Mouse (Mus musculus) limb, embryonic 11.5 days (tissue): Measurements from ENCODE around the gene Tmcc3. TPM values are rescaled to one million over a fixed set of nuclear protein-coding genes. Genes with fewer than 3 reads are reported as not detected.

ENCODE experiments used
- ATAC-seq: fragments of 200-750 bp; cut with Nextera tagmentation; 2 replicates; pipeline ENCODE4 v1.8.0; 2017; ENCODE audit warnings: low read depth; ENCODE audit not compliant: insufficient number of reproducible peaks, low FRiP score, low TSS enrichment
- DNase-seq: peaks from one replicate; pipeline ENCODE4 v3.0.0-alpha.2; 2015; ENCODE audit warnings: low spot score
- H3K27ac ChIP-seq: fragments of 300-500 bp; sonication (generic); replicated peaks from 2 replicates; pipeline ENCODE4 v1.5.1; 2014; ENCODE audit warnings: low read depth, mild to moderate bottlenecking, low read length
- H3K27me3 ChIP-seq: fragments of 300-500 bp; sonication (generic); 2 replicates; pipeline ENCODE4 v1.6.1; 2014; ENCODE audit warnings: mild to moderate bottlenecking, low read length, mixed read lengths; ENCODE audit not compliant: control insufficient read depth, insufficient read depth
- H3K36me3 ChIP-seq: fragments of 300-500 bp; sonication (generic); 2 replicates; pipeline ENCODE4 v1.6.1; 2014; ENCODE audit warnings: mild to moderate bottlenecking, low read length, moderate library complexity, mixed read lengths; ENCODE audit not compliant: control insufficient read depth, insufficient read depth
- H3K4me1 ChIP-seq: fragments of 300-500 bp; sonication (generic); 2 replicates; pipeline ENCODE4 v1.6.1; 2014; ENCODE audit warnings: low read length, mixed read lengths; ENCODE audit not compliant: control insufficient read depth, insufficient read depth
- H3K4me2 ChIP-seq: fragments of 300-500 bp; sonication (generic); 2 replicates; pipeline ENCODE4 v1.6.1; 2014; ENCODE audit warnings: low read depth, mild to moderate bottlenecking, moderate library complexity; ENCODE audit not compliant: severe bottlenecking
- H3K4me3 ChIP-seq: fragments of 300-500 bp; sonication (generic); 2 replicates; pipeline ENCODE4 v1.5.1; 2014; ENCODE audit warnings: low read depth, low read length
- H3K9ac ChIP-seq: fragments of 300-500 bp; sonication (generic); 2 replicates; pipeline ENCODE4 v1.6.1; 2014; ENCODE audit warnings: mild to moderate bottlenecking, low read length
- H3K9me3 ChIP-seq: fragments of 300-500 bp; sonication (generic); 2 replicates; pipeline ENCODE4 v1.6.1; 2016; ENCODE audit warnings: low read length; ENCODE audit not compliant: control insufficient read depth
- WGBS: fragments of 180-500 bp; shearing (Covaris S2); extraction: QIAGEN DNeasy Blood & Tissue Kit; methylation state at CpG from one replicate; pipeline ENCODE4 v1.1.7; 2014; 5-methylcytosine and 5-hydroxymethylcytosine counted together
- polyA plus RNA-seq: library from polyadenylated mRNA; unstranded; fragments of >200 nt; fragmentation: Nextera tagmentation; extraction: Ambion mirVana; gene quantifications from 2 replicates; pipeline ENCODE4 v1.2.1, GENCODE M21; 2014

Tmcc3 gene
- polyA plus RNA-seq, 1 experiment from 2014 or later, result 5.3 TPM

DNA sequence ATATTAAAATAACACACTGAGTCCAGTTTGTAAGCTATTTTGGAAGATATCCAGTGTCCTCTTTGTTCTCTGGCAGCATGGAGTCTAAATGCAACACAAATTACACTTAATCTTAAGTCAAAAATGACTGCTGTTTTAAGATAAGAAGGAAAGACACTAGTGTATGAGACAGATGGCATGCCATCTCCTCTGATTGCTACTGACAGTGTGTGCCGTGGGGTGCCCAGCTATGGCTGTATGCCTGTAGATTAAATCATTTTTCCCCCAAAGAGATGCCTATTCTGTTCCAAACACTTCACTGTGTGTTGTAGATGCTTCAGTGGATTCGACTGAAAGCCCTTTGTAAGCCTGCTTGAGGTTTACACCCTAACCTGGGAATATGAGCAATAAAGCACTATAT is 59.5 kb downstream of the Tmcc3 start:
- Histone ChIP-seq H3K36me3 (no peaks in the 10 kb centered on the region), H3K9me3 (no peaks in the 10 kb centered on the region), H3K27ac (no peak overlapping the region), H3K4me2 (no peak overlapping the region), H3K4me3 (no peak overlapping the region), H3K4me1 (no peaks in the 10 kb centered on the region), H3K27me3 (no peaks in the 10 kb centered on the region), H3K9ac (no peak overlapping the region)
- WGBS, result 79% methylated on average over 2 of the region's 2 CpGs
- no peak for ATAC-seq
- DNase-seq, result no peak

DNA sequence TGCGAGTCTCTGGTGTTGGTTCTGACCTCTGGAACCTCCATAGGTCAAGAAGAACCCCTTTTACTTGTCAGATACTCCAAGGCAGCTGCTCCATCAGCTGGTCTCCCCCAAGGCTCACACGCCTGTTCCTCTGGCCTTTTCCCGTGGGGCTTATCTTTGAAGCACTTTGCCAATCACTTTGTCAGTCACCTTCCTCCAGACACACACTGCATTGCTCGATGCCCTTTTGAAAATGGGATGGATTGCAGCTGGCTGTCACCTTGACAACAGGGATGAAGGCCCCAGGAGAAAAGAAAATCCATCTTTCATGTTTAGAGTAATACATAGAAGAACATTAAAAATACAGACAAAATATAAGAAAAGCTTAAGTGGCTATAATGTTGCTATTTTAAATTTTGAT is 65.2 kb downstream of the Tmcc3 start:
- H3K4me2 ChIP-seq, result no peak overlapping the region
- H3K4me1 ChIP-seq, result no peaks in the 10 kb centered on the region
- no peak for DNase-seq
- H3K9ac ChIP-seq, result no peak overlapping the region
- H3K9me3 ChIP-seq, result no peaks in the 10 kb centered on the region
- H3K4me3 ChIP-seq, result no peak overlapping the region
- H3K27me3 ChIP-seq, result no peaks in the 10 kb centered on the region
- H3K27ac ChIP-seq, result no peak overlapping the region
- no peak for ATAC-seq
- H3K36me3 ChIP-seq, result no peaks in the 10 kb centered on the region; the same call in 1 of the 2 replicates
- 62% methylated on average over 4 of the region's 4 CpGs for WGBS

DNA sequence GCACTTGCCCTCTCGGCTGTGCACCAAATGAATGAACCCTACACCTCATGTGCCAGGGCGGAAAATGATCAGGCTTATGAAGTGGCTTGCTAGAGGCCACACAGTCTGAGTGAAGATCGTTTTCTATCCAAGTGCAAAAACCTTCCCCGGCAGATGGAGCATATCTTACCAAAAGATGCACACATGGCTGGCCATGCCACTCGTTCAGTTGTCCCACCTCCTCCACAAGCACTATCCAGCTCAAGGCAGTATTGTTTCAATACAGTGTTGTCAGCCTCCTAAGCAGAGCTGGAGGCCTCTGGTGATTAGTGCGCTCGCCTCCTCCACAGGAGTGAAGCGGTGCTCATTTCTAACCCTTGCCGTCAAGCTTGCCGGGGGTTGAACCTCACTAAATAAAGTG is 66.1 kb downstream of the Tmcc3 start:
- H3K4me3 ChIP-seq, result no peak overlapping the region
- no peak overlapping the region for H3K9ac ChIP-seq
- ATAC-seq (no peak), DNase-seq (no peak)
- H3K4me1 ChIP-seq, result no peaks in the 10 kb centered on the region
- no peaks in the 10 kb centered on the region for H3K9me3 ChIP-seq
- H3K27ac ChIP-seq, result no peak overlapping the region
- no peaks in the 10 kb centered on the region; the same call in 1 of the 2 replicates for H3K36me3 ChIP-seq
- no peak overlapping the region for H3K4me2 ChIP-seq
- H3K27me3 ChIP-seq, result no peaks in the 10 kb centered on the region
- 83% methylated on average over 10 of the region's 10 CpGs for WGBS

DNA sequence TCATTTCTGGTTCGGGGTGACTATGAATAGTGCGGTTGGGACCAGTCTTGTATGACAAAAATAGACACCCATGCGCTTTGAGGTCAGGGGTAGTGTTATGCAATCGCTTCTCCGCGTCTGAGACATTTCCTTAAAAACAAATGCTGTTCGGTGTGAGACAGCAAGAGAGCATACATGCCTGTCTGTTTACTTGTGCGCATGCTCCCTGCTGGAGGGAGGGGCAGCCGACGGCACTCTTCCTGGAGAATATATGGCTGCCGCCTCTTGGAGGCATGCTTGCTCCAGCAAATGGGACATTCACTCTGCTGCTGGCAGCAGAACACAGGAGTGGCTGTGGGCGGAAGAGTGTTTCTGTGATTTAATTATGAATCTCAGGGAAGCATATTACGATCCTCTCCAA is 66.6 kb downstream of the Tmcc3 start:
- Histone ChIP-seq H3K4me1 (no peaks in the 10 kb centered on the region), H3K27ac (no peak overlapping the region), H3K27me3 (no peaks in the 10 kb centered on the region), H3K36me3 (no peaks in the 10 kb centered on the region; the same call in 1 of the 2 replicates), H3K4me3 (no peak overlapping the region), H3K9me3 (no peaks in the 10 kb centered on the region), H3K9ac (no peak overlapping the region), H3K4me2 (no peak overlapping the region)
- 78% methylated on average over 13 of the region's 13 CpGs for WGBS
- DNase-seq, result no peak
- no peak for ATAC-seq

DNA sequence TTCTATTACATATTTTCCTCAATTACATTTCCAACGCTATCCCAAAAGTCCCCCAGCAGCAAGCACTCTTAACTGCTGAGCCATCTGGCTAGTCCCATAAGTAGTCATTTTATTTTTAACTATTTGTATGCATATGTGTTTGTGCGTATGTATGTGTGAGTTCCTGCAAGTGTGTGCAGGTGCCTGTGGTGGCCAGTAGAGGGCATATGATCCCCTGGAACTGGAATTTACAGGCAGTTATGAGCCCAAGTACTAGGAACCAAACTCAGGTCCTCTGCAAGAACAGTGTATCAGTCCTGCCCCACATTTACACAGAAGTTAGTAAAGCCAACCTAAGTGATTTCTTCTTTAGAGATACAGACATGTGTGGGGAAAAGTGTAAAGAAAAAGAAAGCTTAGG is 68.3 kb downstream of the Tmcc3 start:
- Histone ChIP-seq H3K4me3 (no peak overlapping the region), H3K36me3 (no peaks in the 10 kb centered on the region; the same call in 1 of the 2 replicates), H3K27ac (no peak overlapping the region), H3K9ac (no peak overlapping the region), H3K27me3 (no peaks in the 10 kb centered on the region), H3K9me3 (peaks cover under 1% of the 10 kb centered on the region; the same call in 1 of the 2 replicates), H3K4me1 (no peaks in the 10 kb centered on the region), H3K4me2 (no peak overlapping the region)
- WGBS, result 89% methylated on average over 2 of the region's 2 CpGs
- DNase-seq (no peak), ATAC-seq (no peak)

DNA sequence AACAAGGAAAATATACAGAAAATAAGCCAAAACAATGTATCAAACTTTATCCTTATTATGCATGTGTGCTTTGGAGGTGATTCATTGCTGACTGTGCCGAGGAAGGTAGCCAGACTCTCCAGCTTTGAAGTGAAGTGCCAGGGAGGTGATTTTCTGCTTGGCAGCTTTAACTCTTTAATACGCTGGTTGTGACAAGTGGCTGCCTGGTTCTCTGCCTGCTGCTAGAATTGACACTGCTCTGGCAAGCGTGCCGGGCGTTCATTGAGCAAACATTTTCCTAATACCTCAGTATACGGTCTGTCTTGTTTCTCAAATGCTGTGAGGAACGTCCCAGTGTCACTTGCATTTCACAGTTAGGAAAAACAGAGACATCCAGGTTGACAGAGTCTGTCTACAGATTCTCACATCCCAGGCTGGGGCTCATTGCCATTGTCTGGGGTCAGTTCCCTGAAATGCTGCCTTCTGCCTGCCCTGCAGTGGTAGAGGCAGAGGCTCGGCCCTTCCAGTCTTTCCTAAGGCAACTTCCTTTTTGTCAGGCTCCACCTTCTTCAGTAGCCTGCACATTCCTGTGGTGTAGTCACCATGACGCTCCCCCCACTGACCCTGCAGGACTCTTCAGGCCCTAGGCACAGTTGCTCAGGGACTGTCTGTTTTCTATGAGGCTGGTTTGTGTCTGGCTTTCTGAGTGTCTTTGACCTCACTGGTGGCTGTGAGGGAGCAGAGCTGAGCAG is 69.1 kb downstream of the Tmcc3 start:
- Histone ChIP-seq H3K9me3 (peaks cover 8% of the 10 kb centered on the region; the same call in 1 of the 2 replicates), H3K4me3 (no peak overlapping the region), H3K9ac (no peak overlapping the region), H3K27ac (no peak overlapping the region), H3K4me2 (no peak overlapping the region), H3K27me3 (no peaks in the 10 kb centered on the region), H3K4me1 (no peaks in the 10 kb centered on the region), H3K36me3 (no peaks in the 10 kb centered on the region; the same call in none of the 2 replicates)
- 81% methylated on average over 9 of the region's 9 CpGs for whole genome bisulfite sequencing
- no peak for ATAC-seq
- DNase-seq, result no peak

DNA sequence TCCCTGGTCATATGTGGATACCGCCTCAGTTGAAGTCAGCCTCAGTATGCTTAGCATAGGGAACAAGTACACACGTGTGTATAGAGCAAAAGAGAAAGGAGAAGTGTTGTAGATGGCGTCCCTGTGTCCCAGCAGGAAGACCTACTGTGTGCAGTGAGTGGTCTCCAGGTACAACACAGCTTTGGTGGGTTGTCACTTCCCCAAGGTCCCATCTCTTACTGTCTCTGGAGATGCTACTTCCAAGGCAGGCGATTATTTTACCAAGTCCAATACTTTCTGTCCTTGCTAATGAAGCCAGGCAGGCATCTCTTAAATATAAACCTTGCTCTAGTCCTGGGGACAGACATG is 69.6 kb downstream of the Tmcc3 start:
- Histone ChIP-seq H3K4me3 (no peak overlapping the region), H3K9me3 (peaks cover 11% of the 10 kb centered on the region; the same call in 1 of the 2 replicates), H3K4me1 (no peaks in the 10 kb centered on the region), H3K36me3 (no peaks in the 10 kb centered on the region; the same call in none of the 2 replicates), H3K9ac (no peak overlapping the region), H3K4me2 (no peak overlapping the region), H3K27ac (no peak overlapping the region), H3K27me3 (no peaks in the 10 kb centered on the region)
- 85% methylated on average over 4 of the region's 4 CpGs for WGBS
- DNase-seq (no peak), ATAC-seq (no peak)

DNA sequence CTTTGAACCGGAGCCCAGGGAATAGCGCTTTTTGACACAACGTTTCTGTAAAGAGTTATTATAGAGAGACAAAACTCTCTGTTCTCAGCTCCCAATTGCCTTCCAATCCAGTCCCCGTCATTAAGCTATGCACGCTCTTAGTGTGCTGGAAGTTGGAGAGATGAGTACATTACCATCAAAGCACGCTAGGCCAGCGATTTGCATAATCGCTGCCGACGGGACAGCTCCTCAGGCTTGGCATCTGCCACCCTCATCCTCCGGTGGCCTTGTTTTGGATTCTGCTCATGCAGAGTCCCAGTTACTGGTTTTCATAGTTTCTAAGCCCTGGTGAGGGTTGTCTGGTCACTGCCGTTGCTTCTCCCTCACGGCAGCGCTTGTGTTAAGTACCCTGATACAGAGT is 70.9 kb downstream of the Tmcc3 start:
- no peak for DNase-seq
- ATAC-seq, result no peak
- H3K27ac ChIP-seq, result no peak overlapping the region
- H3K27me3 ChIP-seq, result no peaks in the 10 kb centered on the region
- no peaks in the 10 kb centered on the region for H3K4me1 ChIP-seq
- peaks cover 11% of the 10 kb centered on the region; the same call in 1 of the 2 replicates for H3K9me3 ChIP-seq
- no peak overlapping the region for H3K4me2 ChIP-seq
- no peak overlapping the region for H3K4me3 ChIP-seq
- no peak overlapping the region for H3K9ac ChIP-seq
- no peaks in the 10 kb centered on the region; the same call in none of the 2 replicates for H3K36me3 ChIP-seq
- 89% methylated on average over 14 of the region's 14 CpGs for WGBS

DNA sequence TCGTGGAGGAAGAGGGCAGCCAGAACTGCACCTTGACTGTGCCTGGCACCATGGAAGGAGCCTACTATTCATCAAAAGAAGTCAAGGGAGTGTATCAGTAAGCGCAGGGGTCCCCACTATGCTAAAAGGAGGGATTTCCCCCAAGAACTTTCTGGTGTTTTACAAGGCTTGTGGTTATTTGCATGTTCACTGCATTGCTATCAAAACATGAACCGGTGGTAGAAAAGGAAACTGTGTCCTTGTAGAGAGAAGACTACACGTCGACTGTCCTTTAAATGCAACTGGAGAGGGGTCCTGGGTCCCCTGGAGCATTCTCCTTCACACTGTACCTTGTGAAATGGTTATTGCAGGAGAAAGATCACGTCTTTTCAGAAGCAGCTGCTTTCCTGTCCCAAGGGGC is 71.8 kb downstream of the Tmcc3 start:
- H3K4me3 ChIP-seq, result no peak overlapping the region
- H3K36me3 ChIP-seq, result no peaks in the 10 kb centered on the region; the same call in 1 of the 2 replicates
- DNase-seq (no peak), ATAC-seq (no peak)
- peaks cover 11% of the 10 kb centered on the region; the same call in 1 of the 2 replicates for H3K9me3 ChIP-seq
- WGBS, result 88% methylated on average over 6 of the region's 6 CpGs
- no peak overlapping the region for H3K4me2 ChIP-seq
- H3K9ac ChIP-seq, result no peak overlapping the region
- H3K27me3 ChIP-seq, result no peaks in the 10 kb centered on the region
- no peaks in the 10 kb centered on the region for H3K4me1 ChIP-seq
- no peak overlapping the region for H3K27ac ChIP-seq
